Mouse (Mus musculus) neural tube, embryonic 15.5 days (tissue): ENCODE measurements at regions not wholly inside any gene's neighbourhood (a gene's known extent, or its start where the extent isn't known, plus 50 kb on each side); places are given as distances from the start of the nearest gene placed in this dataset.
A peak's percentile ranks its signal among the peaks of the same experiment; 100 is the strongest.

ENCODE experiments used
- ATAC-seq: fragments of 200-750 bp; cut with Nextera tagmentation; 2 replicates; pipeline ENCODE4 v1.8.0; 2017; ENCODE audit warnings: mild to moderate bottlenecking, moderate TSS enrichment, moderate library complexity; ENCODE audit not compliant: low FRiP score
- H3K27ac ChIP-seq: fragments of 300-500 bp; sonication (generic); replicated peaks from 2 replicates; pipeline ENCODE4 v1.5.1; 2015; ENCODE audit warnings: mild to moderate bottlenecking, inconsistent platforms
- H3K27me3 ChIP-seq: fragments of 300-500 bp; sonication (generic); replicated peaks from 2 replicates; pipeline ENCODE4 v1.6.1; 2015; ENCODE audit warnings: inconsistent platforms
- H3K36me3 ChIP-seq: fragments of 300-500 bp; sonication (generic); 2 replicates; pipeline ENCODE4 v1.6.1; 2015; ENCODE audit warnings: inconsistent platforms
- H3K4me1 ChIP-seq: fragments of 300-500 bp; sonication (generic); 2 replicates; pipeline ENCODE4 v1.6.1; 2015; ENCODE audit warnings: inconsistent platforms
- H3K4me2 ChIP-seq: fragments of 300-500 bp; sonication (generic); 2 replicates; pipeline ENCODE4 v1.6.1; 2015; ENCODE audit warnings: inconsistent platforms, mild to moderate bottlenecking, moderate library complexity
- H3K4me3 ChIP-seq: fragments of 300-500 bp; sonication (generic); replicated peaks from 2 replicates; pipeline ENCODE4 v1.5.1; 2015; ENCODE audit warnings: mild to moderate bottlenecking, inconsistent platforms
- H3K9ac ChIP-seq: fragments of 300-500 bp; sonication (generic); replicated peaks from 2 replicates; pipeline ENCODE4 v1.6.1; 2015; ENCODE audit warnings: mild to moderate bottlenecking, inconsistent platforms
- H3K9me3 ChIP-seq: fragments of 300-500 bp; sonication (generic); replicated peaks from 2 replicates; pipeline ENCODE4 v1.6.1; 2016; ENCODE audit warnings: inconsistent platforms
- WGBS: fragments of 180-500 bp; shearing (Covaris S2); methylation state at CpG from one replicate; pipeline ENCODE4 v1.1.7; 2015; ENCODE audit warnings: mixed read lengths; 5-methylcytosine and 5-hydroxymethylcytosine counted together

DNA sequence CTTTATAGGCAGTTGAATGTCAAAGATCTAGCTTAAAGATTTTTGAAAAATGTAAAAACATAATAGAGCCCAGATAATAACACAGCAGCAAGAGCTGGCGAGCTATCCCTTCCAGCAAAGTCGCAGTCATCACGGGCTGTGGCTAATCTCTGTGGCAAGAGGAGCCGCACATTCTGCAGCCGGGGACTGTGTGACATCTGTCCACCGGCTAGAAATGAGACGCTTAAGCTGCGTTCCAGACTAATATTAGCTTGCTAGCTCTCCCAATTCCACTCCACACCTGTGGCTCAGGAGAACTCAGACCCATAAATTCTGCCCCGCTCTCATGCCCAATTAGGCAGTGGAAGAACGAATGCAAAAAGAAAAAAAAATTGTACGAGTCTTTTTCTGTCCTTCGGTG is 1024.0 kb downstream of the Adgrl2 start:
- Histone ChIP-seq H3K4me2 (0 out of 2 replicates have a peak overlapping the region, but pooled peaks have one; percentile 22), H3K27ac (0 out of 2 replicates have a peak overlapping the region, but pooled peaks have one; percentile 37)
- 42% methylated on average over 12 of the region's 12 CpGs for WGBS

DNA sequence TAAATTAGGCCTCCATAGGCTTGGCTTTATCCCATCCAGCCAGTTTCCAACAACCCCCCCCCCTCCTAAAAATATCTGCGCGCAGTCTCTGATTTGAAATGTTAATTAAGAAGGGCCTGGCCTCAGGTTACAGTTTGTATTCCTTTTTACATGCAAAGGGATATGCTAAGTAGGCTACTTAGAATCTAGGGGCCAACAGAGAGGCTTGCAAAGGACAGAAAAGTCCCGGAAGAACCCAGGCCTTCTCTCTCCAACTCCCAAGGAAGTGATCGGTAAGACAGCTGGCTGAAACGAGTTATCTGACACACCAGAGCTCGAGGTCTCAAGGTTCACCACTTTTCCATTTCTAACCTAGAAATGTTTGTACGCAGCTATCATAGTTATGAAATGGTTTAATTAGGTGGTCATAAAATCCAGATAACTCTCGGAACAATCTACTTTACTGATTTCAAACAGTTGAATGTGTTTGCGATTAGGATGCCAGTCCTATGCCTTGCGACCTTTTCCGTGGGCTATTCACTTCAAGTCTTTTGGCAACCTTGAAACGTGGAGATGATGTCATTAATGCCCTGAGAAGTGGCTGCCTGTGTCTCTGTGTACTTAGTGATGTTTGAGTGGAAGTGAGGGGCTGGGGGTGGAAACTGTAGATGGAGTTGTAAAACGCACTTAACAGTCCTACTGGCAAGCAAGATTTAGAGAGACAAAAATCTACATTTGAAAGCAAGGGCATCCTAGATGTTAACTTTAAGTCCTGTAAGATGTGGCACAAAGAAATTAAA is 1026.5 kb downstream of the Adgrl2 start:
- H3K36me3 ChIP-seq, result no peaks in the 10 kb centered on the region
- no peaks in the 10 kb centered on the region for H3K27me3 ChIP-seq
- no peak for ATAC-seq
- no peak overlapping the region for H3K9ac ChIP-seq
- H3K9me3 ChIP-seq, result no peaks in the 10 kb centered on the region
- no peak overlapping the region for H3K27ac ChIP-seq
- 23% methylated on average over 13 of the region's 13 CpGs for WGBS
- no peak overlapping the region for H3K4me3 ChIP-seq
- H3K4me1 ChIP-seq, result peaks cover 15% of the 10 kb centered on the region
- no peak overlapping the region for H3K4me2 ChIP-seq

More for the DNA sequence above, 1024.0 kb downstream of the Adgrl2 start:
- no peak overlapping the region for H3K9ac ChIP-seq
- H3K27me3 ChIP-seq, result no peaks in the 10 kb centered on the region
- no peak overlapping the region for H3K4me3 ChIP-seq
- peak; percentile 59; the same call in 1 of the 2 replicates for ATAC-seq
- peaks cover 15% of the 10 kb centered on the region for H3K4me1 ChIP-seq
- H3K36me3 ChIP-seq, result no peaks in the 10 kb centered on the region
- no peaks in the 10 kb centered on the region for H3K9me3 ChIP-seq

DNA sequence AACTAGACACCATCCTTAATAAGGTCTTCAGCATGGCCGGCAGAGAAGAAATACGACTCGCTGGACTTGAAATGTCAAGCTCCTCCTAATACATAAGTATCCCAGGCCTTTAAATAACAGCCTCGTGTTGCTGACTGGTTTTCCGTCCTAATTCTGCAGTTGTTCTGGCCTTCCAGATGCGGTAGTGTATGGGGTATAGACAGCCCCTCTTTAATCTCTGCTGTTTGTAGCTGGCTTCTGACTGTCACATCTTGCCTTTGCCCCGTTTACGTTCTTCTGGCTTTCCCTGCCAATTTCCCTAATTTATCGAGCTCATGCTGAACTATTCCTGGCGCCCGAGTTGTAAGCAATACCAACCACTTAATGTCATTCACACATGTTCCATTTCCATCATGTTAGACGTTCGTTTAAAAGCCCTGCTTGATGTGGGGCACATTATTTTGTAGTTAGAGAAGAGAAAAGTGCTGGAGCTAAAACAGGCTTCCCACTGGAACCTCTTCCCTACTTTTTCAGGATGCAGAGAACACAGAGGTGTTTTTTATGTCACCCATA is 1042.2 kb downstream of the Adgrl2 start:
- Histone ChIP-seq H3K9me3 (no peaks in the 10 kb centered on the region), H3K27me3 (no peaks in the 10 kb centered on the region), H3K9ac (no peak overlapping the region), H3K36me3 (no peaks in the 10 kb centered on the region), H3K4me2 (no peak overlapping the region), H3K27ac (no peak overlapping the region), H3K4me1 (peaks cover 8% of the 10 kb centered on the region; the same call in 1 of the 2 replicates), H3K4me3 (no peak overlapping the region)
- ATAC-seq, result no peak
- 65% methylated on average over 13 of the region's 13 CpGs for whole genome bisulfite sequencing

DNA sequence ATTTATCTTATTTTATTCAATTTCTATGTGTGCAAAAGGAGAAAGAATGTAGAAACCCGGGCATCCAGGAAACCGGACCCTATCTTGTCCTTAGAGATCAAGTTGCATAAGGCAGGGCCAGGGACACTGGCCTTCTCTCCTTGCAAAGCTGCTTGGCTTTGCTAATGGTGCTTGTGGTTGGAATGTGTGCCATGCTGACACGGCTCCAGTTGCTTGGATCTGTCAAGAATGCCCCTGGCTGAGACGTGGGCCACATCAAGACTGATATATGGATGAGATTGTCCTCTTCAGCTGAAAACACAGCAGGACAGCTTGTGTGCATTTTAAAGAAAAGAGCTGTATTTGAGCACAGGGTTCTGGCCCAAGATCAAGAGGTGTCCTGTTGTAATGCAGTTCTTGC is 1047.0 kb downstream of the Adgrl2 start:
- 78% methylated on average over 4 of the region's 4 CpGs for WGBS
- Histone ChIP-seq H3K9ac (no peak overlapping the region), H3K36me3 (no peaks in the 10 kb centered on the region), H3K4me2 (no peak overlapping the region), H3K4me3 (no peak overlapping the region), H3K9me3 (no peaks in the 10 kb centered on the region), H3K4me1 (peaks cover 5% of the 10 kb centered on the region; the same call in 1 of the 2 replicates), H3K27ac (no peak overlapping the region), H3K27me3 (no peaks in the 10 kb centered on the region)
- ATAC-seq, result no peak

DNA sequence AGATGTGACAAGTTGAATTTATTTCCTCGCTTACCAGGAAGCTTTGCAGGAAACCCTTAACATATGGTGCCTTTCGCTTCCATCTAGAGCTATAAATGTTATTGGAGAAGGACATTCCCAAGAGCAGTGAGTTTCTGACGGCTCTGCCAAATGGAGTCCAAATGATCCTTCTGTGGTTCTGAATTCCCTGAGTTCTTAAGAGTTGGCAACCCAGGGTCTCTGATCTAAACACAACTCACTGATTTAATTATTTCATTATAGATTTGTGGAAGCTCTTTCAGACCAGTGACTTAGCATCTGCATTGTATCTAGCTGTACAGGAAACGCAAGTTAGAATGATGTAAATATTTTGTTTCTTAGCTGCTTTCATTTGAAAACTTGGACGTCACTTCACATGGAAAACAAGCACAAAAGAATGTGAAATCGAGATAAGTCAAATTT is 1059.5 kb downstream of the Adgrl2 start:
- no peaks in the 10 kb centered on the region for H3K9me3 ChIP-seq
- 59% methylated on average over 6 of the region's 6 CpGs for WGBS
- no peak overlapping the region for H3K4me3 ChIP-seq
- H3K9ac ChIP-seq, result no peak overlapping the region
- H3K36me3 ChIP-seq, result no peaks in the 10 kb centered on the region
- no peaks in the 10 kb centered on the region for H3K4me1 ChIP-seq
- H3K27me3 ChIP-seq, result no peaks in the 10 kb centered on the region
- H3K27ac ChIP-seq, result no peak overlapping the region
- ATAC-seq, result no peak
- no peak overlapping the region for H3K4me2 ChIP-seq

DNA sequence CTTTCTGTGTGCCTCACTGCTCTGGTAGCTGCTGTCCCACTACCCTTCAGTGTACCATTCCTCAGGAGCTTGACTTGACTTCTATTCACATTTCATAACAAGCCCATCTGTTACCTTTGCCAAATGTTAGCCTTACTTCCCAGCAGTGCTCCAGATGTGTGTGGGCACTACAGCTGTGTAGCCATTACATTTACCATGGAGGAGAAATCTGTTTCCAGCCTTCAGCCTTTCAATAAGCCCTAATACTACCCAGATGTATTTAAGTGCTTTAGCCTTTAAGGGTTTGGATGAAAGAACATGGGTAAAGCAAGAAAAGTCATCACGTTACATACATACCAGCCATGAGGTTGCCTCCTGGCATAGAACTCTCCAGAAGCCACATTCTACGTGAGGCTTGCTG is 1068.0 kb downstream of the Ttll7 start:
- Histone ChIP-seq H3K27ac (no peak overlapping the region), H3K9ac (no peak overlapping the region), H3K4me2 (no peak overlapping the region), H3K27me3 (no peaks in the 10 kb centered on the region), H3K36me3 (no peaks in the 10 kb centered on the region), H3K4me1 (no peaks in the 10 kb centered on the region), H3K4me3 (no peak overlapping the region), H3K9me3 (no peaks in the 10 kb centered on the region)
- WGBS, result 92% methylated on average over 2 of the region's 2 CpGs
- ATAC-seq, result no peak

DNA sequence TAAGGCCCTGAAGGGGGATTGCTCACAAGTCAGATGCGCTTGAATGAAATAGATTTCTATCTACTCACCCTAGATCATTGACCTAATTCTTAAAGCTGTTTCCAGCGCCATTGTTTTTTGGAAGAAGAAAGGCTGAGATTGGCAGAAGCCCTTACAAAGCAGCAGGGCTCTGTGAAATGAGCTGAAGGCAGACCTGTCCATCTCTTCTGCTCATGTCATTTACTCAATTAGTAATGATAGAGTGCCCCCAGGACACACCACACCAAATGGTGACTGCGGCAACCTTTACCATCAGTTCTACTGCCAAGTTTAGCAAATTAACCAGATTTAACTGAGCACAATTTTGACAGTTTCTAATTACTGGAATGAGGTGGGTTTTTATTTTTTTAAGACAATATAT is 1067.5 kb downstream of the Ttll7 start:
- H3K9me3 ChIP-seq, result no peaks in the 10 kb centered on the region
- no peak for ATAC-seq
- H3K4me2 ChIP-seq, result no peak overlapping the region
- no peak overlapping the region for H3K4me3 ChIP-seq
- 85% methylated on average over 3 of the region's 3 CpGs for WGBS
- no peak overlapping the region for H3K9ac ChIP-seq
- no peaks in the 10 kb centered on the region for H3K36me3 ChIP-seq
- no peaks in the 10 kb centered on the region for H3K4me1 ChIP-seq
- H3K27me3 ChIP-seq, result no peaks in the 10 kb centered on the region
- H3K27ac ChIP-seq, result no peak overlapping the region

DNA sequence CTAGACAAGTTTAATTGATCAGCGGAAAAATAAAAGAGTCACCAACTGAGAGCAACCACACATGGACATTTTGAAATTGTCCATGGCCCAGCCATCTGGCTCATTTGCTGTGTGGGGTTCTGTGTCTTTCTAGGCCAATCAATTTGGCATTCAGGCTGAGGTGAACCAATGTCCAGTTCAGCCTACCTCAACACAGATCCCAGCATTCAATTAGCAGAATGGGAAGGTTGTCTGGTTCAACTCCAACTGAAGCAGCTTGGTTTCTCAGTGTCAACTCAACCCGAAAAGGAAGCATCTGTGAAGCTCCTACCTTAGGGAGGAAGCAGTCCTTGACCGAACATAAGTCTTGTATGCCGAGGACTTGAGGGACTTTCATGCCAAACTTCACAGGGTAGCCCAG is 1067.0 kb downstream of the Ttll7 start:
- no peak overlapping the region for H3K4me2 ChIP-seq
- no peak overlapping the region for H3K4me3 ChIP-seq
- 94% methylated on average over 4 of the region's 4 CpGs for WGBS
- H3K9ac ChIP-seq, result no peak overlapping the region
- H3K27ac ChIP-seq, result no peak overlapping the region
- H3K4me1 ChIP-seq, result no peaks in the 10 kb centered on the region
- H3K27me3 ChIP-seq, result no peaks in the 10 kb centered on the region
- no peaks in the 10 kb centered on the region for H3K36me3 ChIP-seq
- ATAC-seq, result no peak
- no peaks in the 10 kb centered on the region for H3K9me3 ChIP-seq

DNA sequence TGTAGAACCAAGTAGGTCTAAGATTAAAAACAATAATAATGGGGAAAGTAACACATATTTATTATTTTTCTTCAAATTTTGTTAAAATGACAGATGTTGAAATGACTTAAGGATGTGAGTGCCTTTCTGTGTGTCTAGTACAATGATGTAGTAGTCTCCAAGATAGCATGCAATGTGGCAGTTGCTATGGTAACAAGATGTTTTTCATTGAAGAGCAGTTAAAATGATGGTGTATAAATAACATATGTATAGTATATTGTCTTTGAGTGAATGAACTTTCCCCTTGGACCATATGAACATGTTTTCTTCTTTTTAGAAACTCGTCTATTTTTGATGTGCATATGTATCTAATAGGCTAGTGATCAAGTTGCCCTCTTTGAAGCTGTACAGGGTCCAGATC is 1044.6 kb downstream of the Ttll7 start:
- Histone ChIP-seq H3K27ac (no peak overlapping the region), H3K4me2 (no peak overlapping the region), H3K9me3 (no peaks in the 10 kb centered on the region), H3K9ac (no peak overlapping the region), H3K27me3 (no peaks in the 10 kb centered on the region), H3K4me1 (no peaks in the 10 kb centered on the region), H3K4me3 (no peak overlapping the region), H3K36me3 (no peaks in the 10 kb centered on the region)
- ATAC-seq, result no peak
- 53% methylated on average over 1 of the region's 1 CpGs for WGBS

DNA sequence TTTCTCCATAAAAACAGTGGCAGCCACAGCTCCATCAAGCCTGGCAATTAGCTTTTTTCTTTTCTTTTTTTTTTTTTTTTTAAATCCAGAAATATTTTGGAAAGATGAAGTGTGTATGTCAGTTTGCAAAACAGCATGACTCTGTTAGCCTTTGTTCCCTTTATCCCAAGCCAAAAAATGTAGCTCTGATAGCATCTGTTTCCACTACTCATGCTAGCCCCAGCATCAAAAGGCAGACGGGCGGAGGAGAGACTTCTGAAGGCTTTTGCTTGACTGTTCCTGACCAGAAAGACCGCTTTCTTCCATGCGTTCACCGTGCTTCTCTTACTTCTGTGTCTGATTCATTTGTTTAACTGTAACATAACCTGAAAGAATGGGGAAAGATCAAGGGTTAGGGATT is 1039.5 kb downstream of the Ttll7 start:
- no peaks in the 10 kb centered on the region for H3K9me3 ChIP-seq
- H3K4me2 ChIP-seq, result no peak overlapping the region
- no peaks in the 10 kb centered on the region for H3K4me1 ChIP-seq
- no peak for ATAC-seq
- H3K27ac ChIP-seq, result no peak overlapping the region
- no peaks in the 10 kb centered on the region for H3K36me3 ChIP-seq
- H3K9ac ChIP-seq, result no peak overlapping the region
- H3K27me3 ChIP-seq, result no peaks in the 10 kb centered on the region
- WGBS, result 89% methylated on average over 5 of the region's 5 CpGs
- H3K4me3 ChIP-seq, result no peak overlapping the region

DNA sequence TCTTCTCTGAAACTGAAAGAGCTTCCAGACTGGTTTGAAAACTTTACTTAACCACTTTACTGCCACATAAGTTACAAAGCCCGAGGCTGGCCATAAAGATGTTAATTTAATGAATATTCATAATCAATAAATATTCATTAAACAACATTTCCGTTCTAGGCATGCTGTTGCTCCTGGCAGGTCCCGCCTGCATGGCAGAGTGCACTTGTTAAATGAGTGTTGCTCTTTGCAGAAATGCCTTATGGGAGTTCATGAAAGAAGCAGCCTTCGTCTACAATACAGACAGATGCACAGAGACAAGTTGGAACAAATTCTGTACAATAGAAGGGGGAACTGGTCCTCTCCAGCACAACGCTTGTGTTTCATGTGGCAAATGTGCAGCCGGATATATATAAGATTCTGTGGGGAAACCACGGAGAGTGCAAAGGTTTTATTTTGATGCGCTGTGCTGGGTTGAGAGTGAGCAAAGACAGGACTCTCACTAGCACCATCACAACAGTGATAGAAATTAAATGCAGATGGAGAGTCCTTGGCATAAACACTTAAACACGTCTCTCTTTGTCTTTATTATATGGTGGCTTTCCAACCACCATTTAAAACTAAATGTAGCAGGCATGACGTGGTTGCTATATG is 1034.2 kb downstream of the Ttll7 start:
- Histone ChIP-seq H3K9ac (no peak overlapping the region), H3K27ac (0 out of 2 replicates have a peak overlapping the region, but pooled peaks have one; percentile 37), H3K4me2 (peak overlapping the region; percentile 15; the same call in 1 of the 2 replicates), H3K4me3 (no peak overlapping the region), H3K27me3 (no peaks in the 10 kb centered on the region), H3K4me1 (no peaks in the 10 kb centered on the region), H3K36me3 (no peaks in the 10 kb centered on the region), H3K9me3 (no peaks in the 10 kb centered on the region)
- WGBS, result 35% methylated on average over 10 of the region's 10 CpGs
- ATAC-seq, result no peak
